10 mouse cellular contexts compared by ENCODE assay signal in genomic region chr5:150583622-150584336, GRCm38 (mm10). TPM values are rescaled to one million over a fixed set of nuclear protein-coding genes. Genes with fewer than 3 reads are reported as not detected.
A peak's percentile ranks its signal among the peaks of the same experiment; 100 is the strongest.
DNase-seq lines count a peak whose midpoint lies in the region; ATAC-seq and TF ChIP-seq lines count a peak whose summit lies in the region.
"Had no signal": no experiment of that assay in that cellular context is flagged by ENCODE, and none has a peak within 500 bp of the region (broad histone marks: within the 10 kb centered on the region; RNA-seq: fewer than 3 reads in every experiment).

No protein-coding gene starts in this region.

- no peaks in the 10 kb centered on the region for H3K36me3 ChIP-seq in forebrain, postnatal 0 days (ENCODE audit: insufficient read depth)
- no peaks in the 10 kb centered on the region for H3K36me3 ChIP-seq in forebrain, embryonic 13.5 days (ENCODE audit: poor library complexity, severe bottlenecking)
- H3K36me3 ChIP-seq in liver, embryonic 14.5 days (replicated peaks; ENCODE audit: control insufficient read depth, insufficient read depth, low read depth): no peaks in the 10 kb centered on the region
- H3K36me3 ChIP-seq: hindbrain, embryonic 12.5 days; stomach, embryonic 15.5 days had no signal

- no peaks in the 10 kb centered on the region for H3K27me3 ChIP-seq in forebrain, postnatal 0 days (ENCODE audit: insufficient read depth, low read length)
- H3K27me3 ChIP-seq in forebrain, embryonic 13.5 days: no peaks in the 10 kb centered on the region
- H3K27me3 ChIP-seq in liver, embryonic 14.5 days (ENCODE audit: control insufficient read depth, insufficient read depth, low read length): no peaks in the 10 kb centered on the region
- H3K27me3 ChIP-seq: hindbrain, embryonic 12.5 days; stomach, embryonic 15.5 days had no signal

- no peak overlapping the region for H3K27ac ChIP-seq in forebrain, postnatal 0 days (ENCODE audit: low read depth, low read length)
- H3K27ac ChIP-seq in forebrain, embryonic 13.5 days: no peak overlapping the region
- H3K27ac ChIP-seq in liver, embryonic 14.5 days: no peak overlapping the region
- H3K27ac ChIP-seq: hindbrain, embryonic 12.5 days; stomach, embryonic 15.5 days had no signal

- ATAC-seq in forebrain, postnatal 0 days: peak; percentile 53
- ATAC-seq in forebrain, embryonic 13.5 days: no peak
- 0 out of 2 replicates have a peak, but pooled peaks have one; percentile 6 for ATAC-seq in liver, embryonic 14.5 days (ENCODE audit: insufficient read depth)

- H3K4me2 ChIP-seq in forebrain, postnatal 0 days (ENCODE audit: low read depth): no peak overlapping the region
- H3K4me2 ChIP-seq in forebrain, embryonic 13.5 days: no peak overlapping the region
- H3K4me2 ChIP-seq in liver, embryonic 14.5 days (ENCODE audit: low read depth): no peak overlapping the region
- H3K4me2 ChIP-seq: hindbrain, embryonic 12.5 days; stomach, embryonic 15.5 days had no signal

- no peak overlapping the region for H3K9ac ChIP-seq in forebrain, postnatal 0 days
- H3K9ac ChIP-seq in forebrain, embryonic 13.5 days: no peak overlapping the region
- 0 out of 2 replicates have a peak overlapping the region, but pooled peaks have one; percentile 3 for H3K9ac ChIP-seq in liver, embryonic 14.5 days (replicated peaks)
- H3K9ac ChIP-seq: hindbrain, embryonic 12.5 days; stomach, embryonic 15.5 days had no signal

- H3K9me3 ChIP-seq in forebrain, postnatal 0 days (ENCODE audit: low read length): no peaks in the 10 kb centered on the region
- H3K9me3 ChIP-seq in forebrain, embryonic 13.5 days (replicated peaks): no peaks in the 10 kb centered on the region
- no peaks in the 10 kb centered on the region for H3K9me3 ChIP-seq in liver, embryonic 14.5 days (ENCODE audit: control insufficient read depth, low read length)
- H3K9me3 ChIP-seq: hindbrain, embryonic 12.5 days; stomach, embryonic 15.5 days had no signal

- H3K4me3 ChIP-seq in forebrain, postnatal 0 days (ENCODE audit: low read depth, low read length): no peak overlapping the region
- H3K4me3 ChIP-seq in forebrain, embryonic 13.5 days: no peak overlapping the region
- H3K4me3 ChIP-seq in liver, embryonic 14.5 days (ENCODE audit: insufficient read depth in 1 of 2, low read depth in 2 of 2, low read length in 2 of 2): no peak overlapping the region
- H3K4me3 ChIP-seq: hindbrain, embryonic 12.5 days; stomach, embryonic 15.5 days had no signal

- 65% methylated on average over 5 of the region's 5 CpGs for WGBS in forebrain, postnatal 0 days
- 77% methylated on average over 5 of the region's 5 CpGs for WGBS in forebrain, embryonic 13.5 days
- WGBS in liver, embryonic 14.5 days (ENCODE audit: insufficient replicate concordance): 53% methylated on average over 5 of the region's 5 CpGs

- no peak for TF ChIP-seq CTCF in forebrain, postnatal 0 days (IDR thresholded peaks at IDR 0.05; ENCODE audit: low read depth)
- no peak for TF ChIP-seq CTCF in liver, embryonic 14.5 days (IDR thresholded peaks at IDR 0.05; ENCODE audit: low read depth)

- no peak for TF ChIP-seq EP300 in liver, embryonic 14.5 days (IDR thresholded peaks at IDR 0.05; ENCODE audit: low read depth)

- no peaks in the 10 kb centered on the region for H3K4me1 ChIP-seq in forebrain, postnatal 0 days (ENCODE audit: insufficient read depth)
- H3K4me1 ChIP-seq in forebrain, embryonic 13.5 days: no peaks in the 10 kb centered on the region
- H3K4me1 ChIP-seq in liver, embryonic 14.5 days (replicated peaks; ENCODE audit: control insufficient read depth in 2 of 2, insufficient read depth in 2 of 2, low read length in 1 of 2): peaks cover 21 to 38% of the 10 kb centered on the region in 2 experiments
- H3K4me1 ChIP-seq: hindbrain, embryonic 12.5 days; stomach, embryonic 15.5 days had no signal

- DNase-seq in forebrain, postnatal 0 days: no peak
- DNase-seq in 3134 (ENCODE audit: extremely low read depth, insufficient read length, low spot score): peak; percentile 58
- DNase-seq in adrenal gland, postnatal 36 days: peak; percentile 54 to 67
- no peak for DNase-seq in liver, embryonic 14.5 days (ENCODE audit: low read depth in 3 of 3, low spot score in 3 of 3)
- DNase-seq in urinary bladder, postnatal 14 days (ENCODE audit: low spot score): no peak
- no peak for DNase-seq in embryo, embryonic 11 days
- DNase-seq in spleen, adult 18-20 months: no peak

RNA-seq across cellular contexts. Expression of gene N4bp2l1, which starts 13.2 kb away (rescaled TPM):
- total RNA-seq in forebrain, postnatal 0 days (2014; rRNA removed): 15.9 and 27.4 TPM in 2 replicates
- polyA plus RNA-seq in forebrain, postnatal 0 days (2015; fragmentation: Nextera tagmentation; extraction: Ambion mirVana): 19.5 and 28.0 TPM in 2 replicates
- polyA plus RNA-seq in forebrain, embryonic 13.5 days (2015; fragmentation: Nextera tagmentation; extraction: Ambion mirVana): 4.2 and 4.5 TPM in 2 replicates
- total RNA-seq in adrenal gland, postnatal 36 days (2021): 10 to 100 TPM; 33.2 to 37.1 TPM
- 7.3 and 8.4 TPM in 2 replicates for polyA plus RNA-seq in liver, embryonic 14.5 days (2012; rRNA removed)
- 8.3 and 9.4 TPM in 2 replicates for polyA plus RNA-seq in liver, embryonic 14.5 days (2014; fragmentation: Nextera tagmentation; extraction: Ambion mirVana)

Comparison
In these comparisons a context has a peak if more than half of its experiments do, and no peak if none do; other contexts are left out.
1. DNase-seq: peak in 3134 (single experiment) and adrenal gland, postnatal 36 days (2 of 2); none in forebrain, postnatal 0 days (single experiment), liver, embryonic 14.5 days (0 of 3), urinary bladder, postnatal 14 days (single experiment), embryo, embryonic 11 days (single experiment) and spleen, adult 18-20 months (0 of 2).